Mouse (Mus musculus) small intestine, adult 2 months (tissue): ENCODE measurements at regions not wholly inside any gene's neighbourhood (a gene's known extent, or its start where the extent isn't known, plus 50 kb on each side); places are given as distances from the start of the nearest gene placed in this dataset.
A peak's percentile ranks its signal among the peaks of the same experiment; 100 is the strongest.

ENCODE experiments used
- H3K27ac ChIP-seq: fragments of 200-500 bp; 2 replicates; pipeline ENCODE4 v1.5.1; 2012; ENCODE audit warnings: low read depth, low read length, control low read depth, inconsistent platforms; ENCODE audit not compliant: insufficient read depth
- H3K27me3 ChIP-seq: fragments of 200-500 bp; 2 replicates; pipeline ENCODE4 v1.6.1; 2012; ENCODE audit warnings: mild to moderate bottlenecking, moderate library complexity, low read length, inconsistent platforms; ENCODE audit not compliant: control insufficient read depth, insufficient read depth
- H3K36me3 ChIP-seq: fragments of 200-500 bp; 2 replicates; pipeline ENCODE4 v1.6.1; 2012; ENCODE audit warnings: mild to moderate bottlenecking, low read length, control low read depth, inconsistent platforms; ENCODE audit not compliant: control insufficient read depth, insufficient read depth
- H3K4me1 ChIP-seq: fragments of 200-500 bp; 2 replicates; pipeline ENCODE4 v1.6.1; 2012; ENCODE audit warnings: low read length, inconsistent platforms, mixed read lengths; ENCODE audit not compliant: control insufficient read depth, insufficient read depth, insufficient read length
- H3K4me3 ChIP-seq: fragments of 200-500 bp; 2 replicates; pipeline ENCODE4 v1.5.1; 2012; ENCODE audit warnings: low read depth, mild to moderate bottlenecking, control low read depth, inconsistent platforms, low read length, moderate library complexity
- CTCF ChIP-seq: fragments of 200-500 bp; IDR thresholded peaks from 2 replicates; pipeline ENCODE4 v1.5.1; 2012; ENCODE audit warnings: low read depth, mild to moderate bottlenecking, control low read depth, inconsistent platforms, low read length, moderate library complexity, mixed read lengths; ENCODE audit not compliant: insufficient replicate concordance, insufficient read length; ENCODE audit errors: extremely low read depth
- POLR2A ChIP-seq: fragments of 200-500 bp; IDR thresholded peaks from 2 replicates; pipeline ENCODE4 v1.6.1; 2012; ENCODE audit warnings: low read depth, mild to moderate bottlenecking, control low read depth, inconsistent platforms, low read length, moderate library complexity
- WGBS: fragments of 180-500 bp; shearing (Covaris S2); methylation state at CpG from one replicate; pipeline ENCODE4 v1.1.7; 2018; 5-methylcytosine and 5-hydroxymethylcytosine counted together

DNA sequence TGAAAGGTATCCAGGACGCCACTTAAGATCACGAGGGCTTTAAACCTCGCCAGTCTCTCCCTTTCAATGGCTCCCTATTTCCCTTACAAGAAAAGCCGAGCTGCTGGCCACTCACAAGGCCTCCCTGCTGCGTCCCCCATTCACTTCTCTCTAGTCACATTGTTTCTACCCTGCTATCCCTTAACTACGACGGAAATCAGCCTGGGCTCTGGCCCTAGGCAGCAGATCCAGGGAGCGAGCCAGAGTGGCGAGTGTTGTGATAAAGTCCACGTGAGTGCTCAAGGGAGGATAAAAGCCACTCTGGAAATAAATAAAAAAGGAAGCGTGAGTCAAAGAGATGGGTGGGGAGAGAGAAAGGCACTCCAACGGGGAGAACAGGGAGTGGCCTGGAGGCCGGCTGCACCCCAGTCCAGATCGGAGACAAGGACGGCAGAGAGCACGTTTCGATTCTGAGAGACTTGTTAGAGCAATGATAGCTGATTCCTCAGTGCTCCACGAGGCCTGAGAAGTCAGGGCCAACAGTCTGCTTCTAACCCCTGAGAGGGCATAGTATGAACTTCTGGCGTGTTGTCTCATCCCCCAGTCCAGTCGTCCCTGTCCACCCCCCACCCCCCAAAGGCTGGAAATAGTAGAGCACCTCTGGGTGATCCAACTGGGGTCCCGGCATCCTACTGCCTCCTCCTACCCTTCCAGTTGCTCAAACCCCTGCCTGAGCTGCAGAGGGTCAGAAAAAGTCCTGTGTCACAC lies 84.8 kb upstream of the Calm2 start:
- Histone ChIP-seq H3K36me3 (no peaks in the 10 kb centered on the region), H3K4me1 (peaks cover 16% of the 10 kb centered on the region), H3K4me3 (peak overlapping the region; percentile 56), H3K27me3 (no peaks in the 10 kb centered on the region), H3K27ac (peak overlapping the region; percentile 98)
- 3% methylated on average over 21 of the region's 21 CpGs for WGBS
- TF ChIP-seq CTCF (no peak), POLR2A (peak; percentile 56; the same call in 1 of the 2 replicates)

- no peaks in the 10 kb centered on the region for H3K27me3 ChIP-seq
- no peaks in the 10 kb centered on the region for H3K36me3 ChIP-seq
- peak overlapping the region; percentile 98 for H3K27ac ChIP-seq
- H3K4me1 ChIP-seq = peaks cover 16% of the 10 kb centered on the region
- TF ChIP-seq CTCF = no peak
- no peak for TF ChIP-seq POLR2A
- peak overlapping the region; percentile 56 for H3K4me3 ChIP-seq
- 11% methylated on average over 9 of the region's 9 CpGs for WGBS
These were observed 85.4 kb upstream of the Calm2 start for GRCm38 (mm10) chr17:87532158-87532545.

DNA sequence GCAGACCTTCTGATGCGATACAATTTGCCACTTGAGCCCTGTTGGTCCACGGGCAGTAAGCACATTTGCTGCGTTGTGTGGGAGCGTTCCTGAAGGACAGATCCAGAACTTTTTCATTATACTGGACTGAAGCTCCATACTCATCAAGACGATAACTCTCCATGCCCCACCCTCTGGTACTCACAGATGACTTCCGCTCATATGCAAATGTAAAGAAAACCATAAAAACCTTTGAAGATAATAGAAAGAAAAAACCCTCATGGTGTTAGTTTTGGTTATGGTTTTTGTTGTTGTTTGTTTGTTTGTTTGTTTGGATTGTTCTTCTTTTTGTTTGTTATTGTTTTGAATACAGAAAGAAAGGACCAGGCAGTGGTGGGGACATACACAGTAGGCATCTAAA lies 86.0 kb upstream of the Calm2 start:
- Histone ChIP-seq H3K27ac (no peak overlapping the region), H3K27me3 (no peaks in the 10 kb centered on the region), H3K4me1 (peaks cover 16% of the 10 kb centered on the region), H3K36me3 (no peaks in the 10 kb centered on the region), H3K4me3 (no peak overlapping the region; the same call in 1 of the 2 replicates)
- TF ChIP-seq POLR2A (no peak), CTCF (no peak)
- WGBS = 30% methylated on average over 6 of the region's 6 CpGs

DNA sequence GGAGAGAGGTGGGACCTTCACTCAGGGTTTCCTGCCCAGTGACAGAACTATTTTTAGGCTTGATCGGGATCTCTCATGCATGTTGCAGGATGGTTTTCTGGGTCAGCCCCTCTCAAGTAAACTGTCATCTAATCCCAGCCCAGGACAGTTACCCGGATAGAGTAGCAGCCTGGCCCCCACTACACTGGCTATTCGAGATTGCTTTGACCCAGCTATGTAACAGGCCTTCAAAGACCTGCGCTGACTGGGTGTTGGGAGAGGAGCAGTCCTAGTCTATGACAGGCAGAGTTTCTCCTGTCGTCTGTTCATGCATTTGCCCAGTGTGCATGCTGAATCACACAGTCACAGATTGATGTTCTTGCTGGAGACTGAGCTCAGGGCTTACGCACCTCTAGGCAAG lies 86.2 kb upstream of the Epcam start:
- Histone ChIP-seq H3K27me3 (no peaks in the 10 kb centered on the region), H3K27ac (no peak overlapping the region), H3K4me1 (peaks cover 7% of the 10 kb centered on the region), H3K36me3 (no peaks in the 10 kb centered on the region), H3K4me3 (no peak overlapping the region)
- WGBS = 76% methylated on average over 6 of the region's 6 CpGs
- TF ChIP-seq CTCF (no peak), POLR2A (no peak)

DNA sequence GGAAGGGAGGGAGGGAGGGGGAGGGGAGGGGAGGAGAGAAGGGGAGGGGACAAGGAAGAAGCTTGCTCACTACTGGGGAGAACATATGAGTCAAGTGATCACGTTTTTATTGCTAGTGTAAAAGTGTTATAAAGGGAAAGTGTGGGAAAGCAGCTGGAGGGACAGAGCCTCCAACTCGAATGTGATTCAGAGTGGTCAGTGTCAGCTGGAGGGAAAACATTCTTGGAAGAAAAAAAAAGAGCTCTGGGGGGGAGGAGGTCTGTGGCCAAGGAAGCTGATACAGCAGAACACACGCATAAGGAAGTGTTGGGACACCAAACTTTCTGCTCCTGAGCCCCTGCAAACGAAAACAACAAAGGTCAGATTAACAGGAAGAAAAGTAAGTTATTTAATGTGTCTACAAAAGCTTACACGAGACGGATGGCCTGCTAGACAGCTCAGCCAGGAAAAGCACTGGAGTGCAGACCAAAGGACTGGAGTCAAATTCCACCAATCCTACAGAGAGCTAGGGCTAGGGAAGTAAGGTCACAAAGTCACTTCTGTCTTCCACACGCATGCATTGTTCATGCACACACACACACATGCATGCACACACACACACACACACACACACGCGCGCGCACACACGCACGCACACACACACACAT lies 85.1 kb upstream of the Epcam start:
- H3K4me3 ChIP-seq = no peak overlapping the region
- H3K36me3 ChIP-seq = no peaks in the 10 kb centered on the region
- H3K27ac ChIP-seq = peak overlapping the region; percentile 82
- H3K27me3 ChIP-seq = no peaks in the 10 kb centered on the region
- H3K4me1 ChIP-seq = peaks cover 7% of the 10 kb centered on the region
- TF ChIP-seq POLR2A (no peak), CTCF (no peak)
- WGBS = 46% methylated on average over 13 of the region's 13 CpGs

- Histone ChIP-seq H3K27me3 (no peaks in the 10 kb centered on the region), H3K4me1 (peaks cover 7% of the 10 kb centered on the region)
- 77% methylated on average over 2 of the region's 2 CpGs for WGBS
These were observed 81.2 kb upstream of the Epcam start for GRCm38 (mm10) chr17:87554561-87554960.

GRCm38 (mm10) chr17:87558419-87558818 lies 77.4 kb upstream of the Epcam start:
- WGBS = 79% methylated on average over 2 of the region's 2 CpGs
- TF ChIP-seq POLR2A = no peak
- TF ChIP-seq CTCF = no peak
- H3K27me3 ChIP-seq = no peaks in the 10 kb centered on the region
- no peak overlapping the region for H3K27ac ChIP-seq
- no peaks in the 10 kb centered on the region for H3K36me3 ChIP-seq
- peaks cover 3% of the 10 kb centered on the region; the same call in 1 of the 2 replicates for H3K4me1 ChIP-seq
- H3K4me3 ChIP-seq = no peak overlapping the region

More at GRCm38 (mm10) chr17:87554561-87554960, 81.2 kb upstream of the Epcam start:
- Histone ChIP-seq H3K4me3 (no peak overlapping the region), H3K27ac (no peak overlapping the region), H3K36me3 (no peaks in the 10 kb centered on the region)
- TF ChIP-seq CTCF = no peak
- no peak for TF ChIP-seq POLR2A
